9 mouse cellular contexts compared by ENCODE assay signal in the genomic region with DNA sequence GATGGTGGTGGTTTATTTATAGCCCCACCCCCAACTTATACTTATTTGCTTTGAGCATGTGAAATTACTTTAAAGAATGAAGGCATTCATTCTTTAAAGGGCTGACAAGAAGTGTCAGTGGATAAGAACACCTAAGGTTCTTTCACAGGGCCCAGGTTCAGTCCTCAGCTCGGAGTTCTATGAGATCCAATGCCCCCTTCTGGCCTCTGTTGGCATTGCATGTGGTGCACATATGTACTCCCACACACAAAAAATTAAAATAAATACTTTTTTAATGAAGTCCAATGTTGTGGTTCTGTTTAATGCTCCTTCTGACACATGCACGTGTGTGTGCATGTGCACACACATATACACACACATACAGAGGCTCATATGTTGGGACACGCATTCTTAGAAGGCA.
DNase-seq lines count a peak whose midpoint lies in the region; ATAC-seq and TF ChIP-seq lines count a peak whose summit lies in the region.
"Had no signal": no experiment of that assay in that cellular context is flagged by ENCODE, and none has a peak within 500 bp of the region (broad histone marks: within the 10 kb centered on the region; RNA-seq: fewer than 3 reads in every experiment).

No protein-coding gene starts in this region.

- no peak for ATAC-seq in intestine, postnatal 0 days
- ATAC-seq in intestine, embryonic 15.5 days: no peak
- ATAC-seq in common myeloid progenitor, adult 5-6 weeks (replicated peaks; ENCODE audit: low read depth, poor library complexity, severe bottlenecking): 0 out of 2 replicates have a peak, but pooled peaks have one; percentile 39
- ATAC-seq in liver, embryonic 14.5 days (ENCODE audit: insufficient read depth): no peak

- no peaks in the 10 kb centered on the region for H3K4me1 ChIP-seq in intestine, postnatal 0 days (replicated peaks; ENCODE audit: control insufficient read depth, insufficient read depth, low read length)
- no peaks in the 10 kb centered on the region for H3K4me1 ChIP-seq in intestine, embryonic 15.5 days (replicated peaks)
- no peaks in the 10 kb centered on the region for H3K4me1 ChIP-seq in ES-Bruce4 (ENCODE audit: control insufficient read depth, insufficient read depth, low read length)
- no peaks in the 10 kb centered on the region for H3K4me1 ChIP-seq in liver, embryonic 14.5 days (replicated peaks; ENCODE audit: control insufficient read depth in 2 of 2, insufficient read depth in 2 of 2, low read length in 1 of 2)
- H3K4me1 ChIP-seq: embryonic facial prominence, embryonic 15.5 days had no signal

- H3K9ac ChIP-seq in intestine, postnatal 0 days (ENCODE audit: low read depth, low read length): no peak overlapping the region
- no peak overlapping the region for H3K9ac ChIP-seq in intestine, embryonic 15.5 days
- H3K9ac ChIP-seq in ES-Bruce4 (ENCODE audit: low read depth, poor library complexity, severe bottlenecking): no peak overlapping the region
- no peak overlapping the region for H3K9ac ChIP-seq in liver, embryonic 14.5 days (replicated peaks)
- H3K9ac ChIP-seq: embryonic facial prominence, embryonic 15.5 days had no signal

- 77% methylated on average over 3 of the region's 3 CpGs for WGBS in intestine, postnatal 0 days
- WGBS in intestine, embryonic 15.5 days: 75% methylated on average over 3 of the region's 3 CpGs
- WGBS in liver, embryonic 14.5 days (ENCODE audit: insufficient replicate concordance): 45% methylated on average over 3 of the region's 3 CpGs

- no peaks in the 10 kb centered on the region for H3K27me3 ChIP-seq in intestine, postnatal 0 days (replicated peaks; ENCODE audit: control insufficient read depth, insufficient read depth, low read length)
- H3K27me3 ChIP-seq in intestine, embryonic 15.5 days (replicated peaks): peaks cover 1% of the 10 kb centered on the region
- H3K27me3 ChIP-seq in ES-Bruce4 (ENCODE audit: control insufficient read depth, insufficient read depth, low read length, poor library complexity, severe bottlenecking): no peaks in the 10 kb centered on the region
- H3K27me3 ChIP-seq in liver, embryonic 14.5 days (ENCODE audit: control insufficient read depth, insufficient read depth, low read length): no peaks in the 10 kb centered on the region
- H3K27me3 ChIP-seq: embryonic facial prominence, embryonic 15.5 days had no signal

- no peak overlapping the region for H3K4me2 ChIP-seq in intestine, postnatal 0 days (replicated peaks; ENCODE audit: low read depth)
- H3K4me2 ChIP-seq in intestine, embryonic 15.5 days (replicated peaks): no peak overlapping the region
- no peak overlapping the region for H3K4me2 ChIP-seq in liver, embryonic 14.5 days (ENCODE audit: low read depth)
- H3K4me2 ChIP-seq: embryonic facial prominence, embryonic 15.5 days had no signal

- TF ChIP-seq CTCF in intestine, postnatal 0 days (IDR thresholded peaks at IDR 0.05; ENCODE audit: low read depth): peak; percentile 63
- peak; percentile 35 for TF ChIP-seq CTCF in ES-Bruce4 (IDR thresholded peaks at IDR 0.05; ENCODE audit: low read depth, low read length)
- TF ChIP-seq CTCF in liver, embryonic 14.5 days (IDR thresholded peaks at IDR 0.05; ENCODE audit: low read depth): peak; percentile 46; the same call in 1 of the 2 replicates

- no peak overlapping the region for H3K27ac ChIP-seq in intestine, postnatal 0 days (ENCODE audit: low read depth, low read length)
- no peak overlapping the region for H3K27ac ChIP-seq in intestine, embryonic 15.5 days
- no peak overlapping the region for H3K27ac ChIP-seq in ES-Bruce4 (ENCODE audit: insufficient read depth, low read length)
- no peak overlapping the region for H3K27ac ChIP-seq in liver, embryonic 14.5 days
- H3K27ac ChIP-seq: embryonic facial prominence, embryonic 15.5 days had no signal

- peak; percentile 41 for DNase-seq in A20 (ENCODE audit: low read depth, low spot score)
- DNase-seq in liver, embryonic 14.5 days (ENCODE audit: low read depth in 3 of 3, low spot score in 3 of 3): no peak
- DNase-seq in testis, postnatal 10 days (ENCODE audit: low spot score): peak; percentile 77
- no peak for DNase-seq in left cerebral cortex, adult 8-10 months (ENCODE audit: low spot score in 2 of 2)

- no peaks in the 10 kb centered on the region for H3K9me3 ChIP-seq in intestine, postnatal 0 days (ENCODE audit: control insufficient read depth)
- no peaks in the 10 kb centered on the region for H3K9me3 ChIP-seq in intestine, embryonic 15.5 days
- no peaks in the 10 kb centered on the region; the same call in 1 of the 2 replicates for H3K9me3 ChIP-seq in ES-Bruce4 (replicated peaks; ENCODE audit: control insufficient read depth, insufficient read depth, low read length, poor library complexity, severe bottlenecking)
- no peaks in the 10 kb centered on the region for H3K9me3 ChIP-seq in liver, embryonic 14.5 days (ENCODE audit: control insufficient read depth, low read length)
- H3K9me3 ChIP-seq: embryonic facial prominence, embryonic 15.5 days had no signal

- no peak for TF ChIP-seq EP300 in ES-Bruce4 (IDR thresholded peaks at IDR 0.05; ENCODE audit: insufficient read depth, low read depth, low read length)
- TF ChIP-seq EP300 in liver, embryonic 14.5 days (IDR thresholded peaks at IDR 0.05; ENCODE audit: low read depth): no peak

- no peak overlapping the region for H3K4me3 ChIP-seq in intestine, postnatal 0 days (ENCODE audit: low read depth, low read length)
- no peak overlapping the region for H3K4me3 ChIP-seq in intestine, embryonic 15.5 days (replicated peaks)
- no peak overlapping the region for H3K4me3 ChIP-seq in ES-Bruce4 (ENCODE audit: low read depth, low read length)
- H3K4me3 ChIP-seq in liver, embryonic 14.5 days (ENCODE audit: insufficient read depth in 1 of 2, low read depth in 2 of 2, low read length in 2 of 2): no peak overlapping the region
- H3K4me3 ChIP-seq: embryonic facial prominence, embryonic 15.5 days had no signal

- TF ChIP-seq POLR2A in ES-Bruce4 (IDR thresholded peaks at IDR 0.05; ENCODE audit: insufficient read depth, low read length): no peak

- H3K36me3 ChIP-seq in intestine, postnatal 0 days (ENCODE audit: control insufficient read depth, insufficient read depth): no peaks in the 10 kb centered on the region
- no peaks in the 10 kb centered on the region for H3K36me3 ChIP-seq in intestine, embryonic 15.5 days
- H3K36me3 ChIP-seq in ES-Bruce4 (ENCODE audit: control insufficient read depth, insufficient read depth, low read length, poor library complexity, severe bottlenecking): no peaks in the 10 kb centered on the region
- no peaks in the 10 kb centered on the region for H3K36me3 ChIP-seq in liver, embryonic 14.5 days (replicated peaks; ENCODE audit: control insufficient read depth, insufficient read depth, low read depth)
- H3K36me3 ChIP-seq: embryonic facial prominence, embryonic 15.5 days had no signal

Comparison
In these comparisons a context has a peak if more than half of its experiments do, and no peak if none do; other contexts are left out.
1. DNase-seq: peak in A20 (single experiment) and testis, postnatal 10 days (single experiment); none in liver, embryonic 14.5 days (0 of 3) and left cerebral cortex, adult 8-10 months (0 of 2).
2. Peak in every context shown above with its lines, with median percentiles within 50 percentile points of each other: CTCF ChIP-seq.